Mouse (Mus musculus): ENCODE data around the gene Kif5a.

DNA sequence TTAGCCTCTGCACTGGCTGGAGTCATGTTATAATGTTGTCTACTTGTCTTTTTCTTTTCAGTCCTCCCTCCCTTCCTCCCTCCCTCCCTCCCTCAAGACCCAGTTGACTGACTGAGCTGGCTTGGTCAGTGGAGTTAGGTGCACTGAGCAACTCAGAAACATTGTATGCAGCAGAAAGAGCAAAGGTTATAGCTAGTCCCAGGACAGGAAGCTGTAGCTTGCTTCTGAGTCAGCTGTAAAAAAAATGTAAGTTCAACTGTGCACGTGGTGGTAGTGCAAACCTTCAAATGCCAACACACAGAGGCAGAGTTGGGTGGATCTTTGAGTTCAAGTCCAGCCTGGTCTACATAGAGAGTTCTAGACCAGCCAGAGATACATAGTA is 48.7 kb downstream of the Kif5a start:
- TF ChIP-seq GATA1 (IDR thresholded peaks at IDR 0.05; ENCODE audit: borderline replicate concordance, low read length) (no peak), CTCF (IDR thresholded peaks at IDR 0.05; ENCODE audit: low read depth, low read length) (no peak), TAL1 (conservative IDR thresholded peaks at IDR 0.05; ENCODE audit: low read depth, low read length) (no peak), GATA2 (IDR thresholded peaks at IDR 0.05; ENCODE audit: borderline replicate concordance, low read depth, low read length) (no peak)
